10 mouse cellular contexts compared by ENCODE assay signal in genomic region chr4:126554462-126554861, GRCm38 (mm10). TPM values are rescaled to one million over a fixed set of nuclear protein-coding genes. Genes with fewer than 3 reads are reported as not detected.
DNase-seq lines count a peak whose midpoint lies in the region; ATAC-seq and TF ChIP-seq lines count a peak whose summit lies in the region.
"Had no signal": no experiment of that assay in that cellular context is flagged by ENCODE, and none has a peak within 500 bp of the region (broad histone marks: within the 10 kb centered on the region; RNA-seq: fewer than 3 reads in every experiment).

No protein-coding gene starts in this region.

- in situ Hi-C loops in CH12.LX (cut with MboI; ENCODE audit: low pct_ligation_motif_present, low pct_unique_long_range_greater_than_20kb, low sequenced_read_pairs), result no loop called here

- H3K27me3 ChIP-seq in CH12.LX (replicated peaks), result no peaks in the 10 kb centered on the region
- H3K27me3 ChIP-seq in liver, embryonic 14.5 days (ENCODE audit: control insufficient read depth, insufficient read depth, low read length), result no peaks in the 10 kb centered on the region
- H3K27me3 ChIP-seq: liver, embryonic 15.5 days; stomach, embryonic 15.5 days had no signal

- TF ChIP-seq EP300 in CH12.LX (IDR thresholded peaks at IDR 0.05; ENCODE audit: low read length), result no peak
- TF ChIP-seq EP300 in liver, embryonic 14.5 days (IDR thresholded peaks at IDR 0.05; ENCODE audit: low read depth), result no peak

- TF ChIP-seq RAD21 in CH12.LX (IDR thresholded peaks at IDR 0.05; ENCODE audit: low read depth, low read length), result peak; percentile 80

- ATAC-seq in liver, embryonic 14.5 days (ENCODE audit: insufficient read depth), result no peak

- peaks cover 16% of the 10 kb centered on the region for H3K79me2 ChIP-seq in CH12.LX (replicated peaks; ENCODE audit: control insufficient read depth, extremely low read depth, insufficient read depth, poor library complexity, severe bottlenecking)

- DNase-seq in kidney, adult 18-20 months, result peak; percentile 6
- DNase-seq in kidney, adult 8-10 months, result no peak
- peak; percentile 74 for DNase-seq in CH12.LX (ENCODE audit: extremely low read depth)
- DNase-seq in brain, adult 2 months (ENCODE audit: low read depth, low spot score), result peak; percentile 52
- peak; percentile 61 to 72 (median 61) for DNase-seq in liver, embryonic 14.5 days (ENCODE audit: low read depth in 3 of 3, low spot score in 3 of 3)
- DNase-seq in adrenal gland, postnatal 4 days (ENCODE audit: low spot score in 2 of 2), result no peak
- no peak for DNase-seq in gastrocnemius, postnatal 36 days
- DNase-seq in left cerebral cortex, postnatal 14 days (ENCODE audit: low spot score in 2 of 2), result no peak

- peak overlapping the region; percentile 21; the same call in 1 of the 2 replicates for H3K4me2 ChIP-seq in CH12.LX (ENCODE audit: insufficient read depth, low read depth, poor library complexity, severe bottlenecking)
- no peak overlapping the region for H3K4me2 ChIP-seq in liver, embryonic 14.5 days (ENCODE audit: low read depth)
- H3K4me2 ChIP-seq: liver, embryonic 15.5 days; stomach, embryonic 15.5 days had no signal

- dilution Hi-C loops in CH12.LX (cut with MboI; ENCODE audit: extremely low pct_ligation_motif_present, extremely low pct_unique_long_range_greater_than_20kb, low sequenced_read_pairs), result no loop called here

- WGBS in liver, embryonic 14.5 days (ENCODE audit: insufficient replicate concordance), result 30% methylated on average over 3 of the region's 3 CpGs

- peaks cover 0 to 5% of the 10 kb centered on the region in 2 experiments for H3K36me3 ChIP-seq in CH12.LX (replicated peaks in 1 of 2; ENCODE audit: control insufficient read depth in 1 of 2, insufficient read depth in 1 of 2, low read length in 1 of 2)
- H3K36me3 ChIP-seq in liver, embryonic 14.5 days (replicated peaks; ENCODE audit: control insufficient read depth, insufficient read depth, low read depth), result peaks cover 7% of the 10 kb centered on the region
- H3K36me3 ChIP-seq: stomach, embryonic 15.5 days had no signal

- no peak overlapping the region for H3K27ac ChIP-seq in CH12.LX (ENCODE audit: insufficient read depth, low read depth)
- H3K27ac ChIP-seq in liver, embryonic 14.5 days, result no peak overlapping the region
- H3K27ac ChIP-seq: liver, embryonic 15.5 days; stomach, embryonic 15.5 days had no signal

- intact Hi-C loops in gastrocnemius, postnatal 36 days (cut with DNase I), result loop anchor here (5.0 kb wide), 2 partner anchors 188 to 288 kb away; no protein-coding TSS in a partner anchor
- intact Hi-C loops in left cerebral cortex, postnatal 14 days (cut with DNase I), result loop anchor here (10.0 kb wide), 1 partner anchor 760 kb away; the partner anchor contains the start of gene Gja4

- H3K9me3 ChIP-seq in CH12.LX (replicated peaks; ENCODE audit: low read length), result no peaks in the 10 kb centered on the region
- H3K9me3 ChIP-seq in liver, embryonic 14.5 days (ENCODE audit: control insufficient read depth, low read length), result no peaks in the 10 kb centered on the region
- H3K9me3 ChIP-seq: liver, embryonic 15.5 days; stomach, embryonic 15.5 days had no signal

- no peak overlapping the region for H3K4me3 ChIP-seq in CH12.LX (replicated peaks in 1 of 3; ENCODE audit: low read depth in 2 of 3, low read length in 2 of 3, poor library complexity in 1 of 3)
- H3K4me3 ChIP-seq in liver, embryonic 14.5 days (ENCODE audit: insufficient read depth in 1 of 2, low read depth in 2 of 2, low read length in 2 of 2), result no peak overlapping the region
- H3K4me3 ChIP-seq: liver, embryonic 15.5 days; stomach, embryonic 15.5 days had no signal

- TF ChIP-seq POLR2A in CH12.LX (IDR thresholded peaks at IDR 0.05; ENCODE audit: low read depth, low read length), result no peak

- H3K9ac ChIP-seq in CH12.LX (ENCODE audit: insufficient read depth, low read depth), result no peak overlapping the region
- no peak overlapping the region for H3K9ac ChIP-seq in liver, embryonic 14.5 days (replicated peaks)
- H3K9ac ChIP-seq: liver, embryonic 15.5 days; stomach, embryonic 15.5 days had no signal

- H3K4me1 ChIP-seq in CH12.LX (ENCODE audit: control insufficient read depth in 1 of 2, insufficient read depth in 2 of 2), result peaks cover 0 to 36% of the 10 kb centered on the region in 2 experiments
- H3K4me1 ChIP-seq in liver, embryonic 14.5 days (replicated peaks; ENCODE audit: control insufficient read depth in 2 of 2, insufficient read depth in 2 of 2, low read length in 1 of 2), result peaks cover 6 to 13% of the 10 kb centered on the region in 2 experiments

- TF ChIP-seq CTCF in CH12.LX (conservative IDR thresholded peaks at IDR 0.05 in 1 of 2, IDR thresholded peaks at IDR 0.05 in 1 of 2; ENCODE audit: low read depth in 2 of 2, low read length in 2 of 2), result peak; percentile 17 to 74; a peak in 2 of 4 replicates
- TF ChIP-seq CTCF in liver, embryonic 14.5 days (IDR thresholded peaks at IDR 0.05; ENCODE audit: low read depth), result peak; percentile 67

TF ChIP-seq in CH12.LX, 34 proteins besides CTCF, POLR2A, EP300 and RAD21:
- no peak for TF ChIP-seq KAT2A (IDR thresholded peaks at IDR 0.05; ENCODE audit: insufficient replicate concordance, low read length)
- TF ChIP-seq USF2 (conservative IDR thresholded peaks at IDR 0.05; ENCODE audit: low read depth, low read length), result no peak
- TF ChIP-seq CHD2 (IDR thresholded peaks at IDR 0.05; ENCODE audit: low read length), result no peak
- TF ChIP-seq GABPA (IDR thresholded peaks at IDR 0.05; ENCODE audit: insufficient replicate concordance, low read depth, low read length), result no peak
- peak; percentile 99 for TF ChIP-seq ZNF384 (IDR thresholded peaks at IDR 0.05; ENCODE audit: low read depth, low read length)
- TF ChIP-seq ETS1 (conservative IDR thresholded peaks at IDR 0.05; ENCODE audit: low read depth, low read length), result no peak
- TF ChIP-seq MXI1 (IDR thresholded peaks at IDR 0.05; ENCODE audit: low read depth, low read length), result no peak; the same call in 1 of the 2 replicates
- peak; percentile 60; the same call in 1 of the 2 replicates for TF ChIP-seq MAX (IDR thresholded peaks at IDR 0.05; ENCODE audit: low read length)
- no peak for TF ChIP-seq HCFC1 (IDR thresholded peaks at IDR 0.05; ENCODE audit: low read depth, low read length)
- TF ChIP-seq UBTF (IDR thresholded peaks at IDR 0.05; ENCODE audit: low read depth, low read length), result no peak
- peak; percentile 94 for TF ChIP-seq MYC (IDR thresholded peaks at IDR 0.05; ENCODE audit: low read depth, low read length)
- no peak for TF ChIP-seq ELF1 (IDR thresholded peaks at IDR 0.05; ENCODE audit: low read depth, low read length)
- TF ChIP-seq NRF1 (IDR thresholded peaks at IDR 0.05; ENCODE audit: low read depth, low read length), result no peak
- peak; percentile 38 for TF ChIP-seq SMC3 (IDR thresholded peaks at IDR 0.05; ENCODE audit: low read depth, low read length)
- TF ChIP-seq BHLHE40 (IDR thresholded peaks at IDR 0.05; ENCODE audit: low read depth, low read length), result no peak
- no peak for TF ChIP-seq RCOR1 (conservative IDR thresholded peaks at IDR 0.05; ENCODE audit: low read depth, low read length)
- TF ChIP-seq SIN3A (IDR thresholded peaks at IDR 0.05; ENCODE audit: low read length), result no peak
- no peak for TF ChIP-seq ZMIZ1 (IDR thresholded peaks at IDR 0.05; ENCODE audit: low read depth, low read length)
- no peak for TF ChIP-seq MAZ (IDR thresholded peaks at IDR 0.05; ENCODE audit: low read depth, low read length)
- no peak for TF ChIP-seq JUND (conservative IDR thresholded peaks at IDR 0.05; ENCODE audit: low read depth, low read length)
- no peak for TF ChIP-seq PAX5 (IDR thresholded peaks at IDR 0.05; ENCODE audit: low read length)
- no peak for TF ChIP-seq IRF4 (IDR thresholded peaks at IDR 0.05; ENCODE audit: low read depth, low read length)
- no peak for TF ChIP-seq MAFK (IDR thresholded peaks at IDR 0.05; ENCODE audit: insufficient replicate concordance, low read length)
TF ChIP-seq in CH12.LX: peak in this region for 4.

RNA-seq across cellular contexts. Expression of gene Clspn, which starts 2.3 kb away (rescaled TPM):
- 34.9 and 49.4 TPM in 2 replicates for total RNA-seq in CH12.LX (2012; rRNA removed)
- 25.4 and 25.5 TPM in 2 replicates for total RNA-seq in CH12.LX (2014; rRNA removed)
- polyA plus RNA-seq in CH12.LX (2012; ENCODE audit: insufficient read length, low read depth), result 90.0 and 103 TPM in 2 replicates
- 10.2 and 25.4 TPM in 2 replicates for polyA plus RNA-seq in liver, embryonic 14.5 days (2012; rRNA removed)
- 38.5 and 47.7 TPM in 2 replicates for polyA plus RNA-seq in liver, embryonic 14.5 days (2014; fragmentation: Nextera tagmentation; extraction: Ambion mirVana)
- 10 to 100 TPM; 14.9 to 19.7 TPM for total RNA-seq in adrenal gland, postnatal 4 days (2021)
- total RNA-seq in gastrocnemius, postnatal 36 days (2021), result under 1 TPM; 0.54 to 0.62 TPM
- 1 to 10 TPM; 1.1 to 2.0 TPM for total RNA-seq in left cerebral cortex, postnatal 14 days (2021)

RNA-seq across cellular contexts. Expression of gene Ago4, which starts 21.2 kb away (rescaled TPM):
- total RNA-seq in CH12.LX (2012; rRNA removed) (1.3 and 2.6 TPM in 2 replicates), CH12.LX (2014; rRNA removed) (1.2 and 1.5 TPM in 2 replicates)
- polyA plus RNA-seq in CH12.LX (2012; ENCODE audit: insufficient read length, low read depth), result 1.3 TPM in 2 replicates
- 0.12 and 0.20 TPM in 2 replicates for polyA plus RNA-seq in liver, embryonic 14.5 days (2012; rRNA removed)
- 0.17 and 0.21 TPM in 2 replicates for polyA plus RNA-seq in liver, embryonic 14.5 days (2014; fragmentation: Nextera tagmentation; extraction: Ambion mirVana)
- total RNA-seq in adrenal gland, postnatal 4 days (2021), result 1 to 10 TPM; 6.6 to 7.4 TPM
- total RNA-seq in gastrocnemius, postnatal 36 days (2021), result 1 to 10 TPM; 3.9 to 5.0 TPM
- total RNA-seq in left cerebral cortex, postnatal 14 days (2021), result 1 to 10 TPM; 6.3 to 6.8 TPM

RNA-seq across cellular contexts. Expression of gene 5730409E04Rik, which starts 55.2 kb away (rescaled TPM):
- 4.1 and 4.7 TPM in 2 replicates for total RNA-seq in CH12.LX (2012; rRNA removed)
- total RNA-seq in CH12.LX (2014; rRNA removed), result 4.7 and 5.8 TPM in 2 replicates
- 8.1 and 8.7 TPM in 2 replicates for polyA plus RNA-seq in CH12.LX (2012; ENCODE audit: insufficient read length, low read depth)
- polyA plus RNA-seq in liver, embryonic 14.5 days (2012; rRNA removed), result 0.38 and 0.48 TPM in 2 replicates
- 0.14 and 0.27 TPM in 2 replicates for polyA plus RNA-seq in liver, embryonic 14.5 days (2014; fragmentation: Nextera tagmentation; extraction: Ambion mirVana)
- 10 to 100 TPM; 17.5 to 19.3 TPM for total RNA-seq in adrenal gland, postnatal 4 days (2021)
- 10 to 100 TPM; 18.8 to 20.1 TPM for total RNA-seq in gastrocnemius, postnatal 36 days (2021)
- total RNA-seq in left cerebral cortex, postnatal 14 days (2021), result 10 to 100 TPM; 86.1 to 89.8 TPM

Comparison
In these comparisons a context has a peak if more than half of its experiments do, and no peak if none do; other contexts are left out.
1. DNase-seq: peak in kidney, adult 18-20 months (single experiment), CH12.LX (single experiment), brain, adult 2 months (single experiment) and liver, embryonic 14.5 days (3 of 3); none in kidney, adult 8-10 months (0 of 2), adrenal gland, postnatal 4 days (0 of 2), gastrocnemius, postnatal 36 days (0 of 2) and left cerebral cortex, postnatal 14 days (0 of 2).
2. RNA of gene Clspn, which starts 2.3 kb away (total RNA-seq): 25.4 to 49.4 TPM in CH12.LX and 14.9 to 19.7 TPM in adrenal gland, postnatal 4 days; 1.1 to 2.0 TPM in left cerebral cortex, postnatal 14 days and 0.54 to 0.62 TPM in gastrocnemius, postnatal 36 days; every median in the first group is over 4 times any median in the second.
3. RNA of gene 5730409E04Rik, which starts 55.2 kb away (total RNA-seq): 86.1 to 89.8 TPM in left cerebral cortex, postnatal 14 days; 18.8 to 20.1 TPM in gastrocnemius, postnatal 36 days, 17.5 to 19.3 TPM in adrenal gland, postnatal 4 days and 4.1 to 5.8 TPM in CH12.LX; every median in the first group is over 4 times any median in the second.